9 mouse cellular contexts compared by ENCODE assay signal in genomic region chrX:81085025-81085752, GRCm38 (mm10). TPM values are rescaled to one million over a fixed set of nuclear protein-coding genes. Genes with fewer than 3 reads are reported as not detected.
A peak's percentile ranks its signal among the peaks of the same experiment; 100 is the strongest.
DNase-seq lines count a peak whose midpoint lies in the region; ATAC-seq lines count a peak whose summit lies in the region.
"Had no signal": no experiment of that assay in that cellular context is flagged by ENCODE, and none has a peak within 500 bp of the region (broad histone marks: within the 10 kb centered on the region; RNA-seq: fewer than 3 reads in every experiment).

No protein-coding gene starts in this region.

- no peaks in the 10 kb centered on the region for H3K9me3 ChIP-seq in hindbrain, embryonic 13.5 days
- no peaks in the 10 kb centered on the region for H3K9me3 ChIP-seq in midbrain, embryonic 13.5 days
- H3K9me3 ChIP-seq: liver, embryonic 15.5 days had no signal

- peak; percentile 7 to 61 for DNase-seq in heart, adult 18-20 months
- no peak for DNase-seq in heart, adult 9 months (ENCODE audit: low spot score in 2 of 2)
- peak; percentile 53 for DNase-seq in testis, postnatal 10 days (ENCODE audit: low spot score)
- no peak for DNase-seq in testis, postnatal 14 days (ENCODE audit: low spot score)
- DNase-seq in ovary, postnatal 14 days (ENCODE audit: low spot score) = no peak
- DNase-seq in spleen, postnatal 36 days (ENCODE audit: low spot score in 2 of 2) = no peak

- H3K27me3 ChIP-seq in hindbrain, embryonic 13.5 days = no peaks in the 10 kb centered on the region
- no peaks in the 10 kb centered on the region for H3K27me3 ChIP-seq in midbrain, embryonic 13.5 days
- H3K27me3 ChIP-seq: liver, embryonic 15.5 days had no signal

- no peaks in the 10 kb centered on the region for H3K4me1 ChIP-seq in hindbrain, embryonic 13.5 days (replicated peaks)
- no peaks in the 10 kb centered on the region for H3K4me1 ChIP-seq in midbrain, embryonic 13.5 days (replicated peaks)
- H3K4me1 ChIP-seq: liver, embryonic 15.5 days had no signal

- H3K27ac ChIP-seq in hindbrain, embryonic 13.5 days = no peak overlapping the region
- no peak overlapping the region for H3K27ac ChIP-seq in midbrain, embryonic 13.5 days
- H3K27ac ChIP-seq: liver, embryonic 15.5 days had no signal

- ATAC-seq in hindbrain, embryonic 13.5 days (ENCODE audit: low FRiP score) = peak; percentile 57; the same call in 1 of the 2 replicates
- ATAC-seq in midbrain, embryonic 13.5 days = peak; percentile 67; the same call in 1 of the 2 replicates

- no peak overlapping the region for H3K4me3 ChIP-seq in hindbrain, embryonic 13.5 days
- H3K4me3 ChIP-seq in midbrain, embryonic 13.5 days (replicated peaks) = no peak overlapping the region
- H3K4me3 ChIP-seq: liver, embryonic 15.5 days had no signal

- H3K9ac ChIP-seq in hindbrain, embryonic 13.5 days = no peak overlapping the region
- H3K9ac ChIP-seq in midbrain, embryonic 13.5 days (replicated peaks) = no peak overlapping the region
- H3K9ac ChIP-seq: liver, embryonic 15.5 days had no signal

- no peaks in the 10 kb centered on the region for H3K36me3 ChIP-seq in hindbrain, embryonic 13.5 days
- H3K36me3 ChIP-seq in midbrain, embryonic 13.5 days = no peaks in the 10 kb centered on the region
- H3K36me3 ChIP-seq: liver, embryonic 15.5 days had no signal

- H3K4me2 ChIP-seq in hindbrain, embryonic 13.5 days = no peak overlapping the region
- H3K4me2 ChIP-seq in midbrain, embryonic 13.5 days (replicated peaks) = no peak overlapping the region
- H3K4me2 ChIP-seq: liver, embryonic 15.5 days had no signal

- WGBS in hindbrain, embryonic 13.5 days = 26% methylated on average over 2 of the region's 2 CpGs
- WGBS in midbrain, embryonic 13.5 days = 25% methylated on average over 2 of the region's 2 CpGs

RNA-seq across cellular contexts. Expression of gene Tmem47, which starts 14.7 kb away (rescaled TPM):
- 10 to 100 TPM; 17.1 to 28.7 TPM for total RNA-seq in heart, adult 18-20 months (2021)
- polyA plus RNA-seq in hindbrain, embryonic 13.5 days (2015; fragmentation: Nextera tagmentation; extraction: Ambion mirVana) = 15.6 and 17.3 TPM in 2 replicates
- 21.4 and 21.6 TPM in 2 replicates for polyA plus RNA-seq in midbrain, embryonic 13.5 days (2015; fragmentation: Nextera tagmentation; extraction: Ambion mirVana)

Comparison
In these comparisons a context has a peak if more than half of its experiments do, and no peak if none do; other contexts are left out.
1. DNase-seq: peak in heart, adult 18-20 months (2 of 2) and testis, postnatal 10 days (single experiment); none in heart, adult 9 months (0 of 2), testis, postnatal 14 days (single experiment), ovary, postnatal 14 days (single experiment) and spleen, postnatal 36 days (0 of 2).